Mouse (Mus musculus) lung, postnatal 4 days (tissue): ENCODE measurements around the gene E130116L18Rik.
"Not testable (repeated sequence)": the region's sequence is repeated elsewhere in the genome, so short reads cannot be mapped to it uniquely, and the experiment has no call there.

Experiments used
- DNase-seq, 2 experiments: peaks; one replicate each; pipeline ENCODE4 v3.0.0; 2021

E130116L18Rik gene

GRCm38 (mm10) chr5:25181004-25181531 is 41.9 kb downstream of the E130116L18Rik start, which contains the start of gene Galntl5:
Gene Galntl5, plus strand, starts transcription at chr5:25181460.
- DNase-seq = no peak

GRCm38 (mm10) chr5:25179936-25180488 is 42.9 kb downstream of the E130116L18Rik start:
- no peak for DNase-seq

GRCm38 (mm10) chr5:25179284-25179683 is 43.7 kb downstream of the E130116L18Rik start:
- DNase-seq = no peak

- not testable (repeated sequence) for DNase-seq
Measured at GRCm38 (mm10) chr5:25178543-25178942, 44.4 kb downstream of the E130116L18Rik start.

GRCm38 (mm10) chr5:25177937-25178336 is 45.0 kb downstream of the E130116L18Rik start:
- not testable (repeated sequence) for DNase-seq
